Mouse (Mus musculus) urinary bladder, postnatal 10 days (tissue): Measurements from ENCODE around the gene Psmd14.

Experiments used
- DNase-seq: peaks from one replicate; pipeline ENCODE4 v3.0.0; 2022; ENCODE audit warnings: low spot score

Gene Psmd14

GRCm38 (mm10) chr2:61813106-61813505 lies 101.6 kb downstream of the Psmd14 start:
- DNase-seq: no peak

GRCm38 (mm10) chr2:61813521-61813920 lies 102.0 kb downstream of the Psmd14 start:
- DNase-seq: no peak

GRCm38 (mm10) chr2:61814548-61815473 lies 103.3 kb downstream of the Psmd14 start:
- DNase-seq: no peak

GRCm38 (mm10) chr2:61815583-61816313 lies 104.3 kb downstream of the Psmd14 start:
- DNase-seq: no peak

- DNase-seq: no peak
These were observed 106.7 kb downstream of the Psmd14 start for GRCm38 (mm10) chr2:61818197-61818596.

GRCm38 (mm10) chr2:61820203-61820602 lies 108.7 kb downstream of the Psmd14 start:
- no peak for DNase-seq

GRCm38 (mm10) chr2:61823426-61824140 lies 112.1 kb downstream of the Psmd14 start:
- DNase-seq: no peak

- no peak for DNase-seq
These were observed 125.8 kb downstream of the Psmd14 start for GRCm38 (mm10) chr2:61837243-61837806.
